Mouse (Mus musculus) retina, postnatal 7 days (tissue): ENCODE data around the gene Rxrg.

Source experiments
- DNase-seq: peaks from one replicate; pipeline ENCODE4 v3.0.0-alpha.2; 2012; ENCODE audit warnings: low read depth, low spot score

Rxrg gene

DNA sequence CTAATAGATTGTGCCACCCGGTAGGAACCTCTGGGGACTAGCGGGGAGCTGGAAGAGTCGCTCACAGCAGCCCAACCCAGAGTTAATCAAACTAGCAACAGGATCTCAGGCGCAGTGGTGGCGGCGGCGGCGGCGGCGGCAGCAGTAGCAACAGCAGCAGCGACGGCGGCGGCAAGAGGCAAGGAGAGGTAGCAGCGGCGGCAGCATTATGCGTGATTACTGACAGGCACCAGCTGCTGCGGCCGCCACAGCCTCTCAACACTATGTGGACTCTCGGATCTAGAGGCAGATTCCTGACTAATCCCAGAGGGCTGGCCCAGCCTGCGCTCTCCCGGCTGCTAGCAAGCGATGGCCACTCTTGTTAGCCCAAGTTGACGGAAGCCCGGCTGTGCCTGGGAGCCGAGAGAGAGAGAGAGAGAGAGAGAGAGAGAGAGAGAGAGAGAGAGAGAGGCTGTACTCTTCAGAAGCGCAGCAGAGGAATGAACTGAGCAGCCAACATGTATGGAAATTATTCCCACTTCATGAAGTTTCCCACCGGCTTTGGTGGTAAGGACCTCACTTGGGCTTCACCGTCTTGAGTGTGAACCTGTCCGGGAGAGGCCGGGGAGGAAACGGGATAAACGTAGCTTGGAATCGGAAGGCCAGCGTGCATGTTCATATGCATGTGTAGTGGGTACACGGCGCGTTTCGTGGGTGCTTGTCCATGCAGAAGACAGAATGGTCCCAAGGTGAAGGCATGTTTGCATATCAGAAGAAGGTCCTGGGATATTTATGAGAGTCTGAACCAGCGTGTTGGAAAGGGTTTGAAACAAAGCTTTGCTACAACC, at the start of gene Rxrg:
Rxrg (plus strand) TSS at position 130 of the 827 bp plus-strand sequence.
- DNase-seq: peak; percentile 54

DNA sequence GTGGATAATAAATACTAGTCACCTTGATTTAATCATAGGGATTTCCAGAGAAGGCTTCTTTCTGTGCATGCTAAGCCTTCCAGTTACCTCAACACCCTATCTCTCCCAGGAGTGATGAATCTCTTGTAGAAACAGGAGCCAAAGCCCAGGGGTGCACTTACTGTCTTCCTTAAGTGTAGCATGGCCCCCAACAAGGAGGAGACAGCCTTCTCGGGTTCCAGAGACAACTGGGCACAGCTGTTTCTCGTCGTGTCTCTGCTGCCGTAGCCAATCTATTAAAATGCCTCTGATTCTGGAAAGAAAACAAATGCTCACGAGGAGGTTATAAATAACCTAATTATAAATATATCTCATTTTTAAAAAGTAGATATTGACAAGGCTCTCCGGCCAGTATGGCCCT, 48.9 kb upstream of the Rxrg start:
- no peak for DNase-seq

- no peak for DNase-seq
These were observed 46.6 kb upstream of the Rxrg start for GRCm38 (mm10) chr1:167551601-167552000.

DNA sequence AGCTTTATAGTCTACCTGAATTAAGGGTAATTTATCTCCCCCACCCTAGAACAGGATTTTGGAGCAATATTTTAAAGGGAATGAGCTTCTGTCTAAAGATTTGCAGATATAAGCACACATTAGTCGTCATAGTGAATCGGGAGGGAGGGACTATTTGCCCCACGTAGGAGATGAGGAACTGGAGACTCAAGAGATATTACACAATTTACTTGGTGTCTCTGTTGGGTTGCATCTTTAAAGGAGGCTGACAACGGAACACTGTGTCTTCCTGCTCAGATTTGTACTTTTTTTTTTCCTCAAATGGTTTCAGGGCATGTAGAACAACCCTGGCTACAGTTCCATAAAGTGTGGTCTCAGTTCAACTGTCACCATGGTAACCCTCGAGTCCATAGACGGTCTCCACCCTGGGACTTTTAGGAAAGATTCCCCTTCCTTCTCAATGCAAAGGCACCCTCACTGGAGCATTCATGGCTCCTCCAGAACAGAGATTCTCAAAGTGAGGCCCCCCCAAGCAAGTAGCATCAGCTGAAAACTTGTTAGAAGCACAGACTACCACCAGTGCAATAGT, 44.1 kb upstream of the Rxrg start:
- no peak for DNase-seq

DNA sequence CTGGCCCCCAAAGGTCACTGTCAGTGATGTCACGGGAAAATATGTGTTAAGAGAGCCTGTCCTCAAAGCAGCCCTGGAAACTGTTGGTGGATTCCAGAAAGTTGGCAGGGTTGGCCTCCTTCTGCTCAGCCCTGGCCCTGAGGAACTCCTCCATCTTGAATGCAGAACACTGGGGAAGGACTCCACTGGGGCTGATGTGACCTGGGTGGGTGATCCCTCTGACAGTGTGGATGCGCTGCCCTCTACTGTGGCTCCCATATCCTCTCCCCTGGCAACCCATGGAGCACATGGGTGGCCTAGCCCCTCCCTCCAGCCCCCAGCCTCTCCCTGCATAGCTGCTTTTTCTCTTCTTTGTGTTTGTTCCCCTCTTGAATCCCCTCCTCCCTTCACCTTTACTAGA, 31.6 kb upstream of the Rxrg start:
- no peak for DNase-seq

- DNase-seq: no peak
These were observed 19.1 kb upstream of the Rxrg start for GRCm38 (mm10) chr1:167579131-167579530.

GRCm38 (mm10) chr1:167583195-167583594, 15.0 kb upstream of the Rxrg start:
- no peak for DNase-seq

DNA sequence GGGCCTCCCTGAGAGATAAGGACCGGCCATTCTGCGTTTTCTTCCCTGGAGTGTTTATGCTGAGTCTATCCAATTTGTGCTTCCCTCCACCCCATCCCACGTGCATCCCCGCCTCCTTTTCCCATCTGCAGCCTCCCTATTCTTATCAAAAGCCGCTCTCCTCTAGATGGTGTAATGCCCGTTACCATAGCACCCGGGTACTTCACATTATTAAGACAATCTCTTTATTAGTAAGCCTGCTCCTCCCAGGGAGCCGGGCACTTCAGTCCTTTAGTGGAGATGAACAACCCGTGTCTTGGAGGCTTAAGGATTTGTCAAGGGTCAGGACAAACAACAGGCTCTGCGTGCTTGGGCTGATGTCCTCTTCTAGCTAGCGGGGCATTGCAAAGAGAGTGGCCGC, 14.3 kb upstream of the Rxrg start:
- DNase-seq: peak; percentile 31

- DNase-seq: no peak
These were observed 9.2 kb upstream of the Rxrg start for GRCm38 (mm10) chr1:167588747-167589558.

GRCm38 (mm10) chr1:167592175-167592574, 6.0 kb upstream of the Rxrg start:
- no peak for DNase-seq

DNA sequence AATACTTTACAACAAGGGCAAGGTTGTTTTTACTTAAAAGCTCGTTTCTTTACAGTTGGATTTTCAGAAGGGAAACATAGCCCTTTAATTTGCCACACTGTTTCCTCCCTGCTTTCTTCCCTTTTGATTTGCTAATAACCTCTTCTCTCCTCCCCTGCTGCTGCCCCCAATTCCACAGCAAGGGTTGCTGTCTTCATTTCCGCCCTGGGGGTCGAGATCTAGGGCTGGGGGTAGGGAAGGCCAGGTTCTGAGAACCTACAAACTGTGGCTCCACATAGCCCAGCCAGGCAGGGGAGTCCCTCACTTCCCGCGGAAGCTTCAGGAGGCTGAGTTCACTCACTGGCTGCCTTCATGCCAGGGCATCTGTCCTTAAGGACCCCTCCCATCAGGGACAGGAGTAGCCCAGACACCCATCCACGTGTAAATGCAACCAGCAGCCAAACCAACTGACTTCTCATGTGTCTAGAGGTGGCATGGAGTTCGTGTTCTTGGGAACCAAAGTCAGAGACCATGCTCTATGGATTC, 1.1 kb downstream of the Rxrg start:
- DNase-seq: no peak

DNA sequence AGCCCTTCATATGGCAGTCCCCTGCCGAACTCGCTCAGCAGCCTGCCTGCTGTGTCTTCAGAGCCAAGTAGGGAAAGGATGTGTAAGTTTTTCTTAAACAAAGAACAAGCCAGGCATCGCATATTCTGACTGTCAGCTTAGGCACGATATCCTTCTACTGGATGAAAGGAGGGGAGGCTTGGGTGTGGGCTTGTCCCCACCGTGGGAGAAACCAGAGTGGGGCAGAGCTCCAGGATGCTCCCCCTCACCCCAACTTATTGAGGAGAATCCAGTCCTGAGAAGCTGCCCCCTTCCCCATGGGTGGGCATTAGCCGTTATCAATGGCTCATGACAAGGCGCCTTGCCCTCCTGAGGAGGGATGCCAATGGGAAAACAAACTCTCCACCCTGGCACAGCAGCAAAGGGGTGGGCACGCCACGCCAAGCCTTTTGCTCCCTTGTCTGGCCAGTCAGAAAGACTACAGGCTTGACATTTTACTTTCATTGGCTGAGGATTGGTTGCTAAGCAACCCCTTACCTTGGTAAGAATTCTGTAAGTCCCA, 10.1 kb downstream of the Rxrg start:
- DNase-seq: no peak

- DNase-seq: no peak
These were observed 18.9 kb downstream of the Rxrg start for GRCm38 (mm10) chr1:167617131-167617530.

DNA sequence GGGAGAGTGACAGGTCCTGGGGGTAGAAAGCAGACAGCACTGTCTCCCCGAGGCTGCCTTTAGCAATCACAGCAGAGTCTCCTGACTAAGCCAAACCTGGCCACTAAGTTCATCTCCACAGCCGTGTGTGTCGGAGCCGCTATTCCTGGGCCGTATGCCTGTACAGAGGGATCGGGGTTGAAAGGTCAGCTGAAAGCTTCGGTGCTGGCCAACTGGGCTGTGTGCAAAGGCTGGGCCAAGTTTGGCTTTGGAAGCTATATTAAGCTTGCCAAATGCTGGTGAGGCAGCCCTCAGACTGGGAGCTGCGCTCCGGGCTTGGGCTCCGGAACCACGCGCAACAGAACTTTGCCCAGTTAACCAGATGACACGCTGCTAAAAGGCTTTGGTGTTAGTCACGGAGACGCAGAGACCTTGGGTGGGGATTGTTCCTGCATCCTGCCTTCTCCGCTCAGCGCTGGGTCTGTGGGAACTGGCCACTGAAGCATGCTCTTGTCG, 19.9 kb downstream of the Rxrg start:
- no peak for DNase-seq

DNA sequence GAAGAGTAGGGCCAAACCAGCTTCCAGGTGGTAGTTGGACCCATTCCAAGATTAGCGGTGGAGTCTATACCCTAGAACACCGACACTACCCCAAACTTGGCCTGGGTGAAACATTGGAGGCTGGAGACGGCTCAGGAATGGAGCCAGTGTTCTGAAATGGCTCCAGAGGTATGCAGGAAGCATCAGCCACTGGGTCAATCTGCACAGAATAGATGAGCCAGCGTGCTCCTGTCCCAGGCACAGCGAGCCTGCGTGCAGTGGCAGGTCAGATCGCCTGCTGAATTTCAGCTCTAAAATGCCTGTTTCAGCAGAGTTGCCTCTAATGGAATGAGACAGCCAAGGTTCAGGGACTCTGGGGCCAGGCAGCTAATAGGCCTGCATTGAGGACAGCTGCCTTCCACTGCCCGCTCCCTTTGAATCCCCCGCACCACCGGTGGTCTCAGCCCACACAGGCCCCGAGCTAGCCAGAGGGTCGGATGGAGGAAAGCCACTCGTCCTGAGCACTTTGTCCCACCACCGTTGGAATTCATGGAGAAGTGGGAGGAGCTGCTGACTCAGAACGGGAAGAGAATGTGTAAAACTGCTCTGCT, 22.1 kb downstream of the Rxrg start:
- DNase-seq: no peak

DNA sequence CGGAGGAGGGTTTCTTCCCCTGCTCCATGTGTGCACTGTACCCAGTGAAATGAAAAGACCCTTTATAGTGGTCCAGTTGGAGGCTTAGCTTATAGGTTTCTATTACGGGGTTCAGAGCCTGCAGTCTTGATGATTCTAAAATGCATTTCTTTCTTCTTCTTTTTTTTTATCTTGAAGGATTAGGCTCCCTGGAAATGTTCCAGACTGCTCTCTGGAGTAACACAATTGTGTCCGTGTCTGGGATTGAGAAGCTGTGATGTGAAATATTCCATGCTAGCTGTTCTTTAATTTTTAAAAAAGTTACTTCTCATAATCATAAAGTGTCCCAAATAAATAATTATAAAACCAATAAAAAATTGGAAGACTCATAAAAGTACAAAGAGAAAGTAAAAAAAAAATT, 26.9 kb downstream of the Rxrg start:
- no peak for DNase-seq

- no peak for DNase-seq
These were observed 33.6 kb downstream of the Rxrg start for GRCm38 (mm10) chr1:167631765-167632164.

- DNase-seq: no peak
These were observed 37.5 kb downstream of the Rxrg start for GRCm38 (mm10) chr1:167635702-167636101.

GRCm38 (mm10) chr1:167636948-167637347, 38.8 kb downstream of the Rxrg start:
- DNase-seq: peak; percentile 65

GRCm38 (mm10) chr1:167638053-167638452, 39.9 kb downstream of the Rxrg start:
- peak; percentile 28 for DNase-seq

GRCm38 (mm10) chr1:167638901-167639300, 40.7 kb downstream of the Rxrg start:
- DNase-seq: no peak
